Mouse (Mus musculus) bone marrow macrophage, adult 2 months (primary cell): ENCODE measurements around the gene Hoxc12.

ENCODE experiments used
- CTCF ChIP-seq: IDR thresholded peaks from 2 replicates; pipeline ENCODE4 v1.5.1; 2012; ENCODE audit warnings: low read depth, mild to moderate bottlenecking, low read length, moderate library complexity
- POLR2A ChIP-seq: IDR thresholded peaks from 2 replicates; pipeline ENCODE4 v1.6.1; 2012; ENCODE audit warnings: mild to moderate bottlenecking, low read depth, low read length, borderline replicate concordance

DNA sequence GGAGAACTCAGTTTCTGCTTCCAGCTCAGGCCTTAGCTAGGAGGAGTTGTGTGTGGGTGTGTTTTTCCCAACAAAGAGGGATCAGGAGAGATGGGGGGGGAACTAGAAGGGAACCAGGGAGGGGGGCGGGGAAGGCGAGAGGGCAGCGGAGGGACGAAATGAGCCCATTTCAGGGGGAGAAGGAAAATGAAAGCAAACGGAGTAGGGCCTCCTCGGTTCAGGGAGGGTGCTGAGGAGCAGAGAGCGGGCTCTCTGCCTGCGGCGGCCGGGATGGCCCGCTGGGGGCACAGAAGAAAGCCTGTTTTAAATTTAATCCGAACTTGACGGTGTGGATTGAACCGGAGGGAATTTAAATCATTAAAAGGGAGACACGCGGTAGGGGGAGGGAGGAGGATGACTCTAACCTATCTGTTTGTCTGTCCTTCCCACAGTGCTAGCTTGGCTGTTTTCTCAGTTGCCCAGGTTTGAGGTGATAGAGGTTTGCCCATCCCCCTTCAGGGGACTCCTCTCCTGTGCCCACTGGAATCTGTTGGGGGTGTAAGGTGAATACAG, 40.9 kb downstream of the Hoxc12 start:
- no peak for TF ChIP-seq CTCF
- TF ChIP-seq POLR2A = no peak
